Mouse (Mus musculus): ENCODE data around the gene Hspd1. TPM values are rescaled to one million over a fixed set of nuclear protein-coding genes. Genes with fewer than 3 reads are reported as not detected.
"Not testable (repeated sequence)": the region's sequence is repeated elsewhere in the genome, so short reads cannot be mapped to it uniquely, and the experiment has no call there.

Gene Hspd1
- total RNA-seq (2021) = 100 to 1,000 TPM; 363 to 379 TPM

DNA sequence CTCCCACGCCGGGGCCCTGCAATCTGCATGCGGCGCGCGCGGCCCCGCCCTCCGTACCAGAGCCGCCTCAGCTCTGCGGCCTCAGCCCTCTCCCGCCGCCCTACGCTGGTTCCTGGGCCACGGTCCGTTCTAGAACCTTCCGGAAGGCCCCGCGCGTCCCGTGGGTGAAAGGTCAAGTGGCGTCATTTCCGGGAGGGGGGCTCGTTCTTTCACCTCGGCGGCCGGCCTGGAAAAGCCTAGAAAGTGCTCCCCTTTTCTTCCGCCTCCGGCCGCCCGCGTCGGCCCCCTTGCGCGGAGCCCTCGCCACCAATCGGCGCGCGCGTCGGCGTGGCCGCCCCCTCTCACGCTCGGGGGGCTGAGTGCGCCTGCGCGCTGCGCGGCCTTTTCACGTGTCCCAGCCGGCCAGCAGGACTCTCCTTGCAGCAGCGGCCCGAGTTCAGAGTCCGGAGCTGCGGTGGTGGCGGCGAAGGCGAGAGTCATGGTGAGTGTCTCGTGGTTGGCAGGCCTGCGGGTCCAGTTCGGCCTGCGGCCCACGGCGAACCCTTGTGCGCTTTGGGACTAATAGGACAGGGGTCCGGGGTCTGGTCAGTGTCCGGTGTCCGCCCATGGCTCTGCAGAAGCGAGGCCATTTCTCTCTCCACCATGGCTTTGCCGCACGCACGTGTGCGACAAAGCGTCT is at the start of gene Hspd1, which contains the start of gene Hspe1:
Hspd1 (minus strand) TSS at position 312 of the 679 bp plus-strand sequence.
Hspe1 (plus strand) TSS at position 201 of the 679 bp plus-strand sequence.
- peak; percentile 99 for DNase-seq

DNA sequence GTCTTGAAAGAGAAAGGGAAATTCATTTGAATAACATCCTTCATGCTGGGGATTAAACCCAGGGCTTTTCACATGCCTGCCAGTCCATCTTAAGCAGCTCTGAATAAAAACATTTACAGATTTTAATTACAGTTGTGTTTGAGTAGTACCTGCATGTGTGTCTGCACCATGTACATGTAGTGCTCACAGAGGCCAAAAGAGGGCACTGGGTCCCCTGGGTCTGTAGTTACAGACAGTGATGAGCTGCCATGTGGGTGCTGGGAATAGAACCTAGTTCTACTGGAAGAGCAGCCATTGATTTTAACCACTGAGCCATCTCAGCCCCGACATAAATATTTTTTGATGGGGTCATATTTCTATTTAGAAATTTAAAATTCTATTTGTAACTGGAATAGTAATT is 47.8 kb upstream of the Hspd1 start:
- DNase-seq = no peak

GRCm38 (mm10) chr1:55134301-55134700 is 46.3 kb upstream of the Hspd1 start:
- no peak for DNase-seq

DNA sequence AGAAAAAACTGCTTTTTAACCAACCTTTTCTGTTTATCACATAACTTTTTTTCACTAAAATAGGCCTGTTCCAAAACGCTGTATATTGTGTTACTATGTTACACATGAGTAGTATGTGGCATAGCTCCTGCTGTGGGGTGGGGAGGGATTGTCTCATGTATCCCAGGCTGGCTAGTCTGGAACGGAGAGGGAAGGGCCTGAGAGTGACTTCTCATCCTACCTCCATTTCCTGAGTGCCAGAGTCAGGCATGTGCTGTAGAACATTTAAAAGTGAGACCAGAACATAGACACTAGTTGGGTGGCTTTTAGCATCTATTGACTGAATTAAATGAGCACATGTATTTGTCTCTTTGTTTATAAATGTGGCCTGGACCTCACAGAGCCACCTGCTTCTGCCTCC is 45.1 kb upstream of the Hspd1 start:
- DNase-seq = no peak

DNA sequence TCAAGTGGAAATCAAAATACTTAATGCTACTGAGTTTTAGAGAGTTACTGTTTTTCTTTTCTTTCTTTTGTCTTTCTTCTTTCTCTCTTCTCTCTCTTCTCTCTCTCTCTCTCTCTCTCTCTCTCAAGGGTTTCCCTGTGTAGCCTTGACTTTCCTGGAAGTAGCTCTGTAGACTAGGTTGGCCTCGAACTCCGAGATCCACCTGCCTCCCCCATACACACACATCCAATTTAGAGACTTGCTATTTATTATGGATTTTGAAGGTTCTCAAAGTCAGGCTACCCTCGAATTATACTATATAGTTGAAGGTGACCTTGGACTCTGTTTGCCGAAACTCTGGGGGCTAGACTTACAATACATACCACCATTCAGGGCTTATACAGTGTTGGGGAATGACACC is 44.3 kb upstream of the Hspd1 start:
- DNase-seq = no peak

DNA sequence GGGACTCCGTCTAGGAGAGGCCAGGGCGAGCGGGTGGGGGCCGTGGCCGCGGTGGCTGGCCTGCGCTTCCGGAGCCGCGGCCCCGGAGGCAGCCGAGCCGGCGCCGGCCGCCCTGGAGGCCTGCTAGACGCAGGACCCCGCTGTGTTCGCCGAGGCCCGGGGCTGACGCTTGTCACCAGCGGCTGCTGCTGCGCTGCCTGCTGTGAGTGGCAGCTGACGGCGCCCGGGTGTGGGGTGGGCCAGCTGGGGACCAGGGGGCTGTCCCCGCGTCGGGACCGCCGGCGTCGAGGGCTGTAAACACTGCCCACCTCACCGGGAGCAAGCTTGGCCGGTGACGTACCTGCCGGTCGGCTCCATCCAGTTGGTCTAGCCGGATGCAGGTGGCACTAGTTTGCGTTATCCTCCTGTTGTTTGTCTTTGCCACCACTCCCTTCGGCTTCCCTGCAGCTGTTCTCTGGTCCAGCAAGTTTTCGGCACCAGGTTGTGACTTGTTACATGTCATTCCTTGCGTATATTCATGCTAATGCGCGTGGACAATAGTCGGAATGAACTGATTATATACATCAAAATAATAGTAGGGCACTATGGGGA is 43.5 kb upstream of the Hspd1 start:
- DNase-seq = no peak

DNA sequence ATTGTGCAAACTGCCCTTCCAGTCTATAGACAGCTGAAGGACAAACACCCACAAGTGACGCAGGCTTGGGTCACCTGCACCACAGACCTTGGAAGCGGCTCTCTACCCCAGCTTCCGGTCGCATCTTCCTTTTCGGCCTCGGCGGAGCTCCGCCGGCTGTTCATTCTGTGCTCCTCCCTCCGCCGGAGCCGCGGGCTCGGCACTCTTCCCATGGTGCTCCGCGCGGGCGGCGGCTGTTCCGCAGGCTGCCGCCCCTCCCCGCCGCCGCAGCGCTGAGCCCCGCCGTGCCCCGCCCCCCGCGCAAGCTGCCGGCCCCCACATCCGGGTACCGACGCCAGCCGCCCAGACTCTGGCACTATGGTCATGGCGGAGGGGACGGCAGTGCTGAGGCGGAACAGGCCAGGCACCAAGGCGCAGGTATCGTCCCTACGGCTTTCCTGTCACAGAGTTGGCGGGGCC is 42.9 kb upstream of the Hspd1 start, which contains the start of gene Mob4:
Mob4 (plus strand) TSS at position 289 of the 459 bp plus-strand sequence.
- peak; percentile 96 for DNase-seq

DNA sequence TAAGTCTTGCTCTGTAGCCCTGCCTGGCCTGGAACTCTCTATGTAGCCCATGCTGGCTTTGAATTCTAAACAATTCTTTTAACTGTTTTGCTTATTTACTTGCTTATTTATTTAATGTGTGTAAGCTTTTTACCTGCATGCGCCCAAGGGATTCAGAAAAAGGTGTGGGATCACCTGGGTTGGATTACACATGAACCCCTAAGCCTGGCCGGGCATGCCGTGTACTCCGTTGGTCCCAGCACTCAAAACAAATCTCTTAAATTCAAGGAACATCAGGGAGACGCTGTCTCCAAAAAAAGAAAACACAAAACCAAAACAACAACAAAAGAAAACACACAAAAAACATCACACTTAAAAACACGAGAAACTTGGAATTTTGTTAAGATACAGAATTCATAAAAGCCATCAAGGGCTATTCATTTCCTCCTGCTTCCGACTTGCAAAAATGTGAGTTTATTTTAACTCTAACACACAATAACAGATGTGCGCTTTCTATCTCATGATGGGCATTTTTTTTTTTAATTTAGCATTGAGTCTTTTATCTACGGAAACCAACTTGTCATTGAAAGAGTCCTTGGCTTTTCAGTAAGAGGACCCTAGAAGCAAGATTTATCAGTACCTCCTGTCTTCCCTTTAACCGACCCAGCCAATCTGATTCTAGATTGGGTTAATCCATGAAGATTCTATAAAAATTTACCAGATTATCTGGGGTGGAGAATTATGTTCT is 42.3 kb upstream of the Hspd1 start:
- no peak for DNase-seq

GRCm38 (mm10) chr1:55129716-55130115 is 41.7 kb upstream of the Hspd1 start:
- DNase-seq = no peak

DNA sequence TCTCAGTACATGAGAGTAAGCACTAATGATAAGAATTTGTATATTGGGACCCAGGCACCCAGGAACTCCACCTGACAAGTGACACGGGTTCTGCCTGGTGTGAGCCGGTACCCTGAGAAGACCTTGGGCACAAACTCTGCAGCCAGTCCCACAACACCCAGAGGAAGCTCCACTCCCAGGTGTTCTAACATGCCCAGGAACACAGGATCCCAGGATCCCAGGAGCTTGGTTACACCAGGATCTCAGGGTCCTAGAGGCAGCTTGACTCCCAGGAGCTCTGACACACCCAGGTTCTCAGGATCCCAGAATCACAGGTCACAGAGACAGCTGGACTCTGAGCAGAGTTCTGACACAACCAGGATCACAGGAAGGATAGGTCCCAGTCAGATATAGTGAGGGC is 36.1 kb upstream of the Hspd1 start:
- DNase-seq = not testable (repeated sequence)

DNA sequence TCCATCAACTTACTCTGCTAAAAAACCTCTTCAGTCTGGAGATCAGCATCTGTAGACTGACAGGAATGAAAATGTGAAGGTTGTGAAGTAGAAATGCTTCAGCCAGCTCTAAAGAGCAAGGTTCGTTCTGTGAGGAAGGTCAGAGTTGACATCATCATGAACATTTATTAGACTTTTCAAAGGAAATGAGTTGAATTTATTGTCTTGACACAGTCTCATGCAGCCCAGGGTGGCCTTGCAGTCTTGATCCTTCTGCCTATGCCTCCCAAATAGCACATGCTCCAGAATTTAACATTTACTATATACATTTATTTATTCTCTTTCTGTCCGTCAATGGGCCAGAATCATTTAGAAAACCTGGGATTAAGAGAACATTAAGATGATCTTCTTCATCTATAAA is 35.5 kb upstream of the Hspd1 start:
- no peak for DNase-seq

GRCm38 (mm10) chr1:55123046-55123445 is 35.0 kb upstream of the Hspd1 start:
- no peak for DNase-seq

DNA sequence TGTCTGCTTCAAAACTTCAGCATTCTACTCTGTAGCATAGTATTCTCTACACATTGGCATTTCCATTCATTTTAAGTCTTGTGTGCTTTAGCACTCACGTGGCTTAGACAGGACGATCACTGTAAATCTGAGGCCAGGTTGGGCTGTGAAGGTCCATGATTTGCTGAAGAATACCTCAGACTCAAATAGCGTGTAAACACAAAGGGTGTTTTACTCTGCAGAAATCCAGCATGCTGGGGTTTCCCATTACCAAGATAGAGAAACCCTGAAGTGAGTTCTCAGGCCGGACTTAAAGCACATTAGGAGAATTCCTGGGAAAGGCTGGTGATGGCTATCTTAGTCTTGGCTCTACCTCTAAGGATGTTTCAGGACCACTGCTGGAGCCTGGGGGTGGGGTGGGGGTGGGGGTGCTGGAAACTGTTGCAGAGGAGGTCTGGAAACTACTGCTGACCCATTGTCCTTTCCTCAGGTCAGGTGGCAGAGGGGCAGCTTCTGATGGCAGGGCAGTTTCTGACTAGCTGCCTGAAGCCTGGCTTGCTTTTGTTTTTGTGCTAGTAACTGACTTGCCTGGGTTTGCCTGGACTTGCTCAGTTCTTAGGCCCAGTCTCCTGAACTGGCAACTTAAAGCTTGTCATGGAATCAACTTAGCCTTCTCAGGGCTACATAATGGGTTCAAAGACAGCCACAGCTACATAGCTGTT is 21.2 kb upstream of the Hspd1 start:
- DNase-seq = no peak

- DNase-seq = no peak
Measured at GRCm38 (mm10) chr1:55108473-55108872, 20.4 kb upstream of the Hspd1 start.

DNA sequence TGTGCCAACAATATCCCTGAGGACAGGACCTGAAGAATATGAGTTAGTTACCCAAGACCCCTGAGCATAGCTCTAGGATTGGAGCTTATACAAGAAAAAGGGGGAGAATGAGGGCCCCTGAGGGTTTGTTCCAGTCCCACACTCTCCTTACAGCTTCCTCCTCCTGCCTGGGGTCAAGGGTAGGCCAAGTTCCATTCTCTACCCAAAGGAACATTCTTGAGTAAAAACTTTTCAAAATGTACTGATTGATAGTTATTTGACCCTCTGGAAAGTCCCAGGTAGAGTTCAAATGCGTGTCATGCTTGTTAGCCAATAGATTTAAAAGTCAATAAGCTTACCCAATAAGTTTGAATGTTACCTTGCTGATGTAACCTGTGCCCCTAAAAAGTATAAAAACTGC is 19.6 kb upstream of the Hspd1 start:
- no peak for DNase-seq

- DNase-seq = no peak
Measured at GRCm38 (mm10) chr1:55106919-55107585, 19.0 kb upstream of the Hspd1 start.

DNA sequence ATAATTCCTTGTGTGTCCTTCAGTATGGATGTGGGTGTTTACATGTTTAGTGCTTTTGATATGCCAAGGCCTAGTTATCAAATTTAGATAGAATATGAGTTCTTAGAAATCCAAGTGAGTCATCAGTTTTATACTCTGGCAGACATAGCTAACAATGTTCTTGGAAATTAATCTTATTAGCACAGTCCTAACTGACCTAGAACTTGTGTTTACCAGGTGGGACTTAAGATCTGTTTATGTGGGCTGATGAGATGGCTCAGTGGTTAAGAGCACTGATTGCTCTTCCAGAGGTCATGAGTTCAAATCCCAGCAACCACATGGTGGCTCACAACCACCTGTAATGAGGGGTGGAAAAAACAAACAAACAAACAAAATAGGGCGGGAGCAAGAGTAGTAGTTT is 4.4 kb upstream of the Hspd1 start:
- DNase-seq = no peak

- DNase-seq = peak; percentile 9
Measured at GRCm38 (mm10) chr1:55092056-55092455, 4.0 kb upstream of the Hspd1 start.

DNA sequence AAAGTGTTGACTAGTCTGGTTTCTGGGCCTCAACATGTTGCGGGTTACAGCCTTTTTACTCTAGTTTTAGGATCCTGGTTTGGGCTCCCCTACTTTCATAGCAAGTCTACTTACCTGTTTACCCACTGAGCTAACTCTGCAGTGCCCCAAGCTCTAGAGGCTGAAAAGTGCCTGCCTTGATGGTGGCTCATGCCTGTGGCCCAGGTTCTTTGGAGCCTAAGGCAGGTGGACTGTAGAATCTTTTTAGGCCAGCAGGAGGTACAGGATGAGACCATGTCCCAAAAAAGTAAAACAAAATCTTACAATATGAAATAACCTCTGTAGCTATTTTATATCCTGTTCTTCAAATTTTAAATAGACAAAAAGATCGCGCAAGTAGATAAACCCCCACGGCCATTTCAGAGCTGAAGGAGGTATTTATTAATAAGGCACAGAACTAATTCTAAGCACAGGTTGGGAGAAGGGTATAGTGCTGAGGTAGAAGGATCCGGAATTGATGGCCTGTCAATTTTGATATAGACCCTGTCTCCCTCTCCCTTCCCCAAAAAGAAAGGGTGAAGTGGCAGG is 1.5 kb upstream of the Hspd1 start:
- no peak for DNase-seq

DNA sequence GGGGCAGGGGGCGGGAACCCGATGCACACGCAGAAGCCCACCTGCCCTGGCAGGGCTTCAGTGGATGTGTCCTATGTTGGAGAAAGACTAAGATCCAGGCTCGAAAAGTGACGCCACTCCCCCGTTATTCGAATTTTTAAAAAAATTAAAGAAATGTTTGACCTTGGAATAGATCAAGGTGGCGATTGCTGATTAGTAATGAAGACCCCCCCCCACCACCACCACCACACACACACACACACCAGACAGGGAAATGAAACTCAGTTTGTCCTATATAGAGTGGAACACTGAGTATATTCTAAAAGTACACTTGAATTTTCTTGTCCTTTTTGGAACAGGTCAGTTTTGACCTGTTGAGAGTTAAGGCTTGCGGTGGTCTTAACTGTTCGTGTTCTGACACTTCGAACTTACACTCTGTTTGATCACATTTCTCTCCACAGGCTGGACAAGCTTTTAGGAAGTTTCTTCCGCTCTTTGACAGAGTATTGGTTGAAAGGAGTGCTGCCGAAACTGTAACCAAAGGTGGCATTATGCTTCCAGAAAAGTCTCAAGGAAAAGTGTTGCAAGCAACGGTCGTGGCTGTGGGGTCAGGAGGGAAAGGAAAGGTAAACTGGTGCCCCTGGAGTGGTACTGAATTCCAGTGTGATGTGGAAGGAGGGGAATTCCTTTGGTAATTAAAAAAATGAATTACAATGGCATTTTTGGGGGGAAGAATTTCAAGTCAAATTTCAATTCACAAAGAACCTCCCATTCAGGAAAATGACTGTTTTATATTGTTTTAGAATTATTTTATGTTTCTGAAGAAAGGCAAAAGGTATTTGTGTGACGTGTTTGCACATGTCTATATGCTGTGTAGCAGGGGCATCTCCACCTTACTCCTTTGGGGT is 811 bp upstream of the Hspd1 start:
- no peak for DNase-seq

GRCm38 (mm10) chr1:55087401-55087904 is 590 bp downstream of the Hspd1 start:
- peak; percentile 74 for DNase-seq

Measured in heart, postnatal 4 days (tissue).